ENCODE assay signal across 27 mouse cellular contexts in the genomic region with DNA sequence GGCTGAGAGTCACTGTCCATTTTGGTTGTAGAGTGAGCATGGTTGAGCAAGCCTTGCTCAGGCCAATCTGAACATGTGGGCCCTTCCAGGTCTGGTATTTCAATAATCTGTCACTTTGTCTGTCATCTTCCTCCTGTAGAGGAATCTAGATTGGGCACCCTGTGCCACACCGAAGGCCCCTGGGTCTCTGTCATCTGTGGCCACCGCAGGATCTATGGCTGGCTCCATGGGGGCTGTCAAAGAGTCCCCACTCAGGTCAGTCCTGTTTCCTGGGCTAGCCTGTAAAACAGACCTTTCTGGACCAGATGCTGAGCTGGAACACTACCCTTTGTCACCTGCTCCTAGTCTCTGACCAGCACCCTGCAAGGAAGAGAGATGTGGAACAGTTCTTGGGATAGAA.
"Had no signal": no experiment of that assay in that cellular context is flagged by ENCODE, and none has a peak within 500 bp of the region (broad histone marks: within the 10 kb centered on the region; RNA-seq: fewer than 3 reads in every experiment).

No protein-coding gene starts in this region.

- H3K36me3 ChIP-seq: intestine, embryonic 15.5 days; liver, embryonic 13.5 days; liver, embryonic 15.5 days had no signal

- H3K27ac ChIP-seq: gastrocnemius, adult 2 months; heart, adult 2 months; hindbrain, embryonic 10.5 days; hindbrain, embryonic 12.5 days; hindbrain, embryonic 14.5 days; intestine, embryonic 15.5 days; layer of hippocampus, adult 2 months; left cerebral cortex, adult 2 months; limb, embryonic 10.5 days; limb, embryonic 12.5 days; liver, embryonic 13.5 days; liver, embryonic 15.5 days had no signal

- H3K27me3 ChIP-seq: hindbrain, embryonic 12.5 days; intestine, embryonic 15.5 days; limb, embryonic 12.5 days; liver, embryonic 13.5 days; liver, embryonic 15.5 days had no signal

- H3K9ac ChIP-seq: hindbrain, embryonic 12.5 days; hindbrain, embryonic 14.5 days; intestine, embryonic 15.5 days; limb, embryonic 12.5 days; liver, embryonic 13.5 days; liver, embryonic 15.5 days had no signal

- DNase-seq: gastrocnemius, adult 2 months; gastrocnemius, postnatal 10 days; gastrocnemius, postnatal 25 days; heart, adult 2 months; heart, postnatal 10 days; heart, postnatal 4 days; kidney, adult 18-20 months; kidney, adult 8-10 months; kidney, postnatal 10 days; kidney, postnatal 25 days; kidney, postnatal 4 days; liver; liver, embryonic 13.5 days had no signal

- H3K9me3 ChIP-seq: hindbrain, embryonic 10.5 days; hindbrain, embryonic 12.5 days; intestine, embryonic 15.5 days; limb, embryonic 10.5 days; limb, embryonic 12.5 days; liver, embryonic 13.5 days; liver, embryonic 15.5 days had no signal

- H3K4me1 ChIP-seq: hindbrain, embryonic 10.5 days; hindbrain, embryonic 12.5 days; intestine, embryonic 15.5 days; limb, embryonic 10.5 days; limb, embryonic 12.5 days; liver, embryonic 15.5 days had no signal

- H3K4me2 ChIP-seq: heart, embryonic 11.5 days; hindbrain, embryonic 12.5 days; hindbrain, embryonic 14.5 days; intestine, embryonic 15.5 days; limb, embryonic 12.5 days; liver, embryonic 11.5 days; liver, embryonic 13.5 days; liver, embryonic 15.5 days had no signal

- ATAC-seq: hindbrain, embryonic 16.5 days; inflammation-experienced regulatory T-cells, adult 6 months; intestine, embryonic 15.5 days; intestine, postnatal 0 days had no signal

- H3K4me3 ChIP-seq: gastrocnemius, adult 2 months; heart, adult 2 months; hindbrain, embryonic 10.5 days; hindbrain, embryonic 12.5 days; intestine, embryonic 15.5 days; layer of hippocampus, adult 2 months; left cerebral cortex, adult 2 months; limb, embryonic 10.5 days; limb, embryonic 12.5 days; liver, embryonic 13.5 days; liver, embryonic 15.5 days had no signal
